Mouse (Mus musculus) adipocyte (in vitro differentiated cells): ENCODE measurements around the gene Mboat2.
A peak's percentile ranks its signal among the peaks of the same experiment; 100 is the strongest.

Experiments used
- DNase-seq: peaks from one replicate; pipeline ENCODE4 v3.0.0-alpha.2; 2016; ENCODE audit warnings: low spot score

The Mboat2 gene

DNA sequence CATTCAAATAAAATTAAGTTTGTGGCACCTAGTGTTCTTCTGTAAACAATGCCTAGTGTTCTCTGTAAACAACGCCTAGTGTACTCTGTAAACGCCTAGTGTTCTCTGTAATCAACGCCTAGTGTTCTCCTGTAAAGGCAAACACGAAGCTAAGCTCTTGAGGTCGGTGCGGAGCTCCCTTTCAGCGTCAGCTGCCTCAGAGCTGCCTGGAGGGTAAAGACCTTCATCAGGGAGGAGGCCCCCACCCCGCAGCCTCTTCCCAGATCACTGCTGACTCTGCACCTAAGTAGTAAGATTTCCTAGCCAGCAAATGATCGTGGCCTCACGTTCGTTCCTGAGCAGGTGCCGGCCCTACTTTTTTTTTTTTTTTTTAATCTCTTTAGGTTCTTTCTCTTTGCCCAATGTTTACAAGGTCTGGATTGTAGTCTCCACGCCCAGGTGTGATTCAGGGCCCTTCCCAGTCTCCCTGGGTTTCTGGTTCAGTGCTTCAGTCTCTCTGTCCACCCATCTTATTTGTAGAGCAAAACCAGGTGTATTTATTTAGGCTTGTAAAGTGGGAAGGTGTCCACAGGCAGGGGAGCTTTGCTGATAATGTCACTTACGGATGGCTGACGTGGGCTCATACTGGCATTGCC is 181.2 kb downstream of the Mboat2 start:
- no peak for DNase-seq

DNA sequence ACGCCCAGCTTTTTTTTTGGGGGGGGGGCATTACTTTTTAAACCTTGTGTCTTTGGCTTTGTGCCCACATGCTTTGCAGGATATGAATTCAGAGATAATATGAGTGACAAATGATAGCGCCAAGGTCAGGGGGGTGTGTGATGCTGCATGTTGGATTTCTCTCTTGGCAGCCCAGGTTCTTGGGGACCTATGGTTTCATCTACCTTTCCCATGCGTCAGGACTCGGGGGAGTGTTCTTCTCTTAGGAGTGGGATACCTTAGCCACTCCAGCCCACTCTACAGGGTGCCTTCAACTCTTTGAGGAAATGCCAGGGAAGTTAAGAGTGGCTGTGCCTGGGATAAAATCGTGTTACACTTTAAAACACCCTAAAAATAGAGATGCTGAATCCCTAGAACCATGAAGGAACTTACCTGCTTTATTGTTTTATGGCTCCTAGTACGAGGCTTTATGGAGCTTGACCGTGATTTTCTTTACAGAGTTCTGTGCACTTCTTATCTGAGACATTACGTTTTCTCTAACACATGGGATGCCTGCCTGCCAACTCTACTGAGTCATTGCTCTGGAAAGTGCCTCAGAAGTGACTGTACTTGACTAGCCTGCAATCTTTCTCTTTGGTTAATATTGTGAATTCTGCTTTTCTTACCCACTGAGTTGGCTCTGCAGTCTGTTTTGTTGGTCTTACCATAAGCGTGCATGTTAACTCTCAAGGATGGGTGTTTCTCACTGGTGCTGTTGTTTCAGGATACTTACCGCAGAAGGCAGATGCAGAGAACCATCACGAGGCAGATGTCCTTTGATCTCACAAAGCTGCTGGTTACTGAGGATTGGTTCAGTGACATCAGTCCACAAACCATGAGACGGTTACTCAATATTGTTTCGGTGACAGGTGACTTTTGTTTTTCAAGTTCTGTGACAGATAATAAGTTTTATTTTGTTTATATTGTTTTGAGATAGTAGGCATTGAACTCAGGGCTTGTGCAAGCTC is 182.2 kb downstream of the Mboat2 start:
- peak; percentile 16 for DNase-seq
